Mouse (Mus musculus) hindbrain, embryonic 15.5 days (tissue): ENCODE results near the gene Hic2. TPM values are rescaled to one million over a fixed set of nuclear protein-coding genes. Genes with fewer than 3 reads are reported as not detected.

Experiments used
- ATAC-seq: fragments of 200-750 bp; cut with Nextera tagmentation; 2 replicates; pipeline ENCODE4 v1.8.0; 2017; ENCODE audit warnings: low read depth, moderate number of reproducible peaks, moderate TSS enrichment; ENCODE audit not compliant: low FRiP score
- H3K27ac ChIP-seq: fragments of 300-500 bp; sonication (generic); replicated peaks from 2 replicates; pipeline ENCODE4 v1.5.1; 2015; ENCODE audit warnings: mild to moderate bottlenecking, inconsistent platforms
- H3K27me3 ChIP-seq: fragments of 300-500 bp; sonication (generic); 2 replicates; pipeline ENCODE4 v1.6.1; 2015; ENCODE audit warnings: control low read depth, inconsistent platforms
- H3K36me3 ChIP-seq: fragments of 300-500 bp; sonication (generic); 2 replicates; pipeline ENCODE4 v1.6.1; 2015; ENCODE audit warnings: control low read depth, inconsistent platforms
- H3K4me1 ChIP-seq: fragments of 300-500 bp; sonication (generic); replicated peaks from 2 replicates; pipeline ENCODE4 v1.6.1; 2015; ENCODE audit warnings: control low read depth, inconsistent platforms
- H3K4me2 ChIP-seq: fragments of 300-500 bp; sonication (generic); 2 replicates; pipeline ENCODE4 v1.6.1; 2015; ENCODE audit warnings: moderate library complexity, mild to moderate bottlenecking, inconsistent platforms
- H3K4me3 ChIP-seq: fragments of 300-500 bp; sonication (generic); 2 replicates; pipeline ENCODE4 v1.5.1; 2015; ENCODE audit warnings: mild to moderate bottlenecking, inconsistent platforms
- H3K9ac ChIP-seq: fragments of 300-500 bp; sonication (generic); 2 replicates; pipeline ENCODE4 v1.6.1; 2015; ENCODE audit warnings: inconsistent platforms
- H3K9me3 ChIP-seq: fragments of 300-500 bp; sonication (generic); 2 replicates; pipeline ENCODE4 v1.6.1; 2016; ENCODE audit warnings: control low read depth, inconsistent platforms
- WGBS: fragments of 180-500 bp; shearing (Covaris S2); methylation state at CpG from one replicate; pipeline ENCODE4 v1.1.7; 2015; 5-methylcytosine and 5-hydroxymethylcytosine counted together
- polyA plus RNA-seq: library from polyadenylated mRNA; unstranded; fragments of >200 nt; fragmentation: Nextera tagmentation; extraction: Ambion mirVana; gene quantifications from 2 replicates; pipeline ENCODE4 v1.2.1, GENCODE M21; 2015

Hic2 gene
- polyA plus RNA-seq, 1 experiment from 2014 or later: 7.5 TPM

- H3K4me1 ChIP-seq: no peaks in the 10 kb centered on the region
- no peak overlapping the region for H3K4me2 ChIP-seq
- no peak for ATAC-seq
- H3K27ac ChIP-seq: no peak overlapping the region
- peaks cover 60% of the 10 kb centered on the region for H3K36me3 ChIP-seq
- no peaks in the 10 kb centered on the region for H3K9me3 ChIP-seq
- H3K4me3 ChIP-seq: no peak overlapping the region
- H3K27me3 ChIP-seq: no peaks in the 10 kb centered on the region
- no peak overlapping the region for H3K9ac ChIP-seq
- 82% methylated on average over 2 of the region's 2 CpGs for WGBS
Measured at GRCm38 (mm10) chr16:17287103-17287502, 53.7 kb downstream of the Hic2 start.

GRCm38 (mm10) chr16:17291016-17291415 is 57.6 kb downstream of the Hic2 start:
- Histone ChIP-seq H3K27me3 (no peaks in the 10 kb centered on the region), H3K36me3 (peaks cover 59% of the 10 kb centered on the region), H3K9me3 (no peaks in the 10 kb centered on the region), H3K4me3 (no peak overlapping the region), H3K27ac (no peak overlapping the region), H3K4me2 (no peak overlapping the region), H3K4me1 (no peaks in the 10 kb centered on the region), H3K9ac (no peak overlapping the region)
- WGBS: 98% methylated on average over 2 of the region's 2 CpGs
- ATAC-seq: no peak

GRCm38 (mm10) chr16:17292751-17293150 is 59.4 kb downstream of the Hic2 start:
- Histone ChIP-seq H3K27me3 (no peaks in the 10 kb centered on the region), H3K9ac (no peak overlapping the region), H3K27ac (no peak overlapping the region), H3K4me3 (no peak overlapping the region), H3K36me3 (peaks cover 62% of the 10 kb centered on the region), H3K9me3 (no peaks in the 10 kb centered on the region), H3K4me1 (no peaks in the 10 kb centered on the region), H3K4me2 (no peak overlapping the region)
- WGBS: 6% methylated on average over 2 of the region's 2 CpGs
- no peak for ATAC-seq

- H3K27me3 ChIP-seq: no peaks in the 10 kb centered on the region
- H3K4me3 ChIP-seq: no peak overlapping the region
- no peaks in the 10 kb centered on the region for H3K4me1 ChIP-seq
- H3K9ac ChIP-seq: no peak overlapping the region
- H3K36me3 ChIP-seq: peaks cover 88% of the 10 kb centered on the region
- no peaks in the 10 kb centered on the region for H3K9me3 ChIP-seq
- H3K4me2 ChIP-seq: no peak overlapping the region
- ATAC-seq: no peak
- no peak overlapping the region for H3K27ac ChIP-seq
- WGBS: 96% methylated on average over 3 of the region's 3 CpGs
Measured at GRCm38 (mm10) chr16:17300818-17301217, 67.4 kb downstream of the Hic2 start.

- 82% methylated on average over 5 of the region's 5 CpGs for WGBS
- H3K36me3 ChIP-seq: peaks cover 84% of the 10 kb centered on the region
- no peak for ATAC-seq
Measured at GRCm38 (mm10) chr16:17303521-17304245, 70.3 kb downstream of the Hic2 start.

GRCm38 (mm10) chr16:17307461-17307860 is 74.1 kb downstream of the Hic2 start:
- Histone ChIP-seq H3K9me3 (no peaks in the 10 kb centered on the region), H3K27ac (no peak overlapping the region), H3K4me1 (no peaks in the 10 kb centered on the region), H3K4me2 (no peak overlapping the region), H3K27me3 (no peaks in the 10 kb centered on the region), H3K9ac (no peak overlapping the region), H3K36me3 (peaks cover 82% of the 10 kb centered on the region), H3K4me3 (no peak overlapping the region)
- ATAC-seq: no peak
- 96% methylated on average over 5 of the region's 5 CpGs for WGBS

More at GRCm38 (mm10) chr16:17303521-17304245, 70.3 kb downstream of the Hic2 start:
- Histone ChIP-seq H3K27me3 (no peaks in the 10 kb centered on the region), H3K4me3 (no peak overlapping the region), H3K27ac (no peak overlapping the region), H3K4me2 (no peak overlapping the region), H3K9ac (no peak overlapping the region), H3K4me1 (no peaks in the 10 kb centered on the region), H3K9me3 (no peaks in the 10 kb centered on the region)

- Histone ChIP-seq H3K36me3 (peaks cover 82% of the 10 kb centered on the region), H3K4me1 (no peaks in the 10 kb centered on the region), H3K9me3 (no peaks in the 10 kb centered on the region), H3K27ac (no peak overlapping the region), H3K4me3 (no peak overlapping the region), H3K27me3 (no peaks in the 10 kb centered on the region), H3K9ac (no peak overlapping the region), H3K4me2 (no peak overlapping the region)
- WGBS: 97% methylated on average over 10 of the region's 10 CpGs
- ATAC-seq: no peak
Measured at GRCm38 (mm10) chr16:17309036-17309435, 75.7 kb downstream of the Hic2 start.

- H3K36me3 ChIP-seq: peaks cover 89% of the 10 kb centered on the region
- WGBS: 94% methylated on average over 5 of the region's 5 CpGs
- H3K27ac ChIP-seq: no peak overlapping the region
- ATAC-seq: no peak
- H3K4me1 ChIP-seq: no peaks in the 10 kb centered on the region
- no peak overlapping the region for H3K9ac ChIP-seq
- H3K9me3 ChIP-seq: no peaks in the 10 kb centered on the region
- no peaks in the 10 kb centered on the region for H3K27me3 ChIP-seq
- no peak overlapping the region for H3K4me3 ChIP-seq
- no peak overlapping the region for H3K4me2 ChIP-seq
Measured at GRCm38 (mm10) chr16:17312531-17312930, 79.2 kb downstream of the Hic2 start.

Other genes with a start within 250 kb of the Hic2 start
- gene Ypel1, start 163.9 kb upstream of the Hic2 start, polyA plus RNA-seq: 120 and 131 TPM in 2 replicates
- 142 and 148 TPM in 2 replicates for gene Ppil2, start 122.3 kb upstream of the Hic2 start, polyA plus RNA-seq
- 12.4 and 18.7 TPM in 2 replicates for gene 2610318N02Rik, start 108.4 kb upstream of the Hic2 start, polyA plus RNA-seq
- 37.4 and 38.3 TPM in 2 replicates for gene Sdf2l1, start 101.2 kb upstream of the Hic2 start, polyA plus RNA-seq
- 44.3 and 48.1 TPM in 2 replicates for gene Ydjc, start 89.0 kb upstream of the Hic2 start, polyA plus RNA-seq
- 3.4 and 4.1 TPM in 2 replicates for gene Ccdc116, start 86.3 kb upstream of the Hic2 start, polyA plus RNA-seq
- gene Ube2l3, start 30.9 kb upstream of the Hic2 start, polyA plus RNA-seq: 281 and 286 TPM in 2 replicates
- 1.8 and 1.9 TPM in 2 replicates for gene Rimbp3, start 25.0 kb upstream of the Hic2 start, polyA plus RNA-seq
- 75.2 and 81.9 TPM in 2 replicates for gene Tmem191c, start 42.5 kb downstream of the Hic2 start, polyA plus RNA-seq
- 3.6 and 4.4 TPM in 2 replicates for gene Serpind1, start 97.8 kb downstream of the Hic2 start, polyA plus RNA-seq
- 22.4 and 23.4 TPM in 2 replicates for gene Snap29, start 172.4 kb downstream of the Hic2 start, polyA plus RNA-seq
- 64.0 and 69.7 TPM in 2 replicates for gene Pi4ka, start 172.7 kb downstream of the Hic2 start, polyA plus RNA-seq
- gene Crkl, start 218.4 kb downstream of the Hic2 start, polyA plus RNA-seq: 79.6 and 85.2 TPM in 2 replicates